Mouse (Mus musculus): ENCODE results near the gene Serpina3i. TPM values are rescaled to one million over a fixed set of nuclear protein-coding genes. Genes with fewer than 3 reads are reported as not detected.

The Serpina3i gene
- polyA plus RNA-seq, 1 experiment from 2014 or later: 0.35 TPM

Other genes with a start within 250 kb of the Serpina3i start
- gene Serpina9, start 249.4 kb upstream of the Serpina3i start, polyA plus RNA-seq (2015; fragmentation: Nextera tagmentation; extraction: Ambion mirVana): not detected in 2 replicates
- 0.07 TPM in 1 of 2 replicates, not detected in the other for gene Serpina12, start 218.7 kb upstream of the Serpina3i start, polyA plus RNA-seq (2015; fragmentation: Nextera tagmentation; extraction: Ambion mirVana)
- 0.09 and 0.13 TPM in 2 replicates for gene Serpina5, start 162.0 kb upstream of the Serpina3i start, polyA plus RNA-seq (2015; fragmentation: Nextera tagmentation; extraction: Ambion mirVana)
- gene Serpina3a, start 150.4 kb upstream of the Serpina3i start, polyA plus RNA-seq (2015; fragmentation: Nextera tagmentation; extraction: Ambion mirVana): not detected in 2 replicates
- 0.17 and 0.23 TPM in 2 replicates for gene Serpina3b, start 135.1 kb upstream of the Serpina3i start, polyA plus RNA-seq (2015; fragmentation: Nextera tagmentation; extraction: Ambion mirVana)
- 0.04 TPM in 1 of 2 replicates, not detected in the other for gene Serpina3c, start 109.3 kb upstream of the Serpina3i start, polyA plus RNA-seq (2015; fragmentation: Nextera tagmentation; extraction: Ambion mirVana)
- 0.27 and 0.28 TPM in 2 replicates for gene Serpina3f, start 48.6 kb upstream of the Serpina3i start, polyA plus RNA-seq (2015; fragmentation: Nextera tagmentation; extraction: Ambion mirVana)
- gene Serpina3g, start 26.9 kb upstream of the Serpina3i start, polyA plus RNA-seq (2015; fragmentation: Nextera tagmentation; extraction: Ambion mirVana): 1.9 and 2.7 TPM in 2 replicates
- not detected in 2 replicates for gene Serpina3j, start 51.4 kb downstream of the Serpina3i start, polyA plus RNA-seq (2015; fragmentation: Nextera tagmentation; extraction: Ambion mirVana)
- not detected in 2 replicates for gene Serpina3k, start 75.4 kb downstream of the Serpina3i start, polyA plus RNA-seq (2015; fragmentation: Nextera tagmentation; extraction: Ambion mirVana)
- gene Serpina3m, start 75.4 kb downstream of the Serpina3i start, polyA plus RNA-seq (2015; fragmentation: Nextera tagmentation; extraction: Ambion mirVana): 0.11 and 0.14 TPM in 2 replicates
- 4.0 and 4.1 TPM in 2 replicates for gene Serpina3n, start 143.6 kb downstream of the Serpina3i start, polyA plus RNA-seq (2015; fragmentation: Nextera tagmentation; extraction: Ambion mirVana)
- not detected in 2 replicates for gene Gsc, start 210.2 kb downstream of the Serpina3i start, polyA plus RNA-seq (2015; fragmentation: Nextera tagmentation; extraction: Ambion mirVana)

Data from liver, embryonic 16.5 days (tissue).